Mouse (Mus musculus) hindbrain, embryonic 11.5 days (tissue): ENCODE measurements around the gene Gm49387. TPM values are rescaled to one million over a fixed set of nuclear protein-coding genes. Genes with fewer than 3 reads are reported as not detected.

ENCODE experiments used
- ATAC-seq: fragments of 200-750 bp; cut with Nextera tagmentation; 2 replicates; pipeline ENCODE4 v1.8.0; 2017; ENCODE audit warnings: mild to moderate bottlenecking, moderate TSS enrichment, moderate library complexity; ENCODE audit not compliant: low FRiP score
- DNase-seq: peaks from one replicate; pipeline ENCODE4 v3.0.0-alpha.2; 2015; ENCODE audit warnings: low spot score
- H3K27ac ChIP-seq: fragments of 300-500 bp; sonication (generic); 2 replicates; pipeline ENCODE4 v1.5.1; 2014; ENCODE audit warnings: mild to moderate bottlenecking, low read depth, low read length
- H3K27me3 ChIP-seq: fragments of 300-500 bp; sonication (generic); 2 replicates; pipeline ENCODE4 v1.6.1; 2014; ENCODE audit warnings: mild to moderate bottlenecking, low read length, moderate library complexity, mixed read lengths; ENCODE audit not compliant: control insufficient read depth, insufficient read depth
- H3K36me3 ChIP-seq: fragments of 300-500 bp; sonication (generic); 2 replicates; pipeline ENCODE4 v1.6.1; 2014; ENCODE audit warnings: mild to moderate bottlenecking, low read length, moderate library complexity, mixed read lengths; ENCODE audit not compliant: control insufficient read depth, insufficient read depth
- H3K4me1 ChIP-seq: fragments of 300-500 bp; sonication (generic); replicated peaks from 2 replicates; pipeline ENCODE4 v1.6.1; 2014; ENCODE audit warnings: low read length, mixed read lengths; ENCODE audit not compliant: control insufficient read depth, insufficient read depth
- H3K4me2 ChIP-seq: fragments of 300-500 bp; sonication (generic); replicated peaks from 2 replicates; pipeline ENCODE4 v1.6.1; 2014; ENCODE audit warnings: mild to moderate bottlenecking, low read depth, low read length
- H3K4me3 ChIP-seq: fragments of 300-500 bp; sonication (generic); 2 replicates; pipeline ENCODE4 v1.5.1; 2014; ENCODE audit warnings: low read depth, low read length
- H3K9ac ChIP-seq: fragments of 300-500 bp; sonication (generic); 2 replicates; pipeline ENCODE4 v1.6.1; 2014; ENCODE audit warnings: low read depth, low read length
- H3K9me3 ChIP-seq: fragments of 300-500 bp; sonication (generic); 2 replicates; pipeline ENCODE4 v1.6.1; 2016; ENCODE audit warnings: low read length; ENCODE audit not compliant: control insufficient read depth
- WGBS: fragments of 180-500 bp; shearing (Covaris S2); extraction: QIAGEN DNeasy Blood & Tissue Kit; methylation state at CpG from one replicate; pipeline ENCODE4 v1.1.7; 2014; 5-methylcytosine and 5-hydroxymethylcytosine counted together
- polyA plus RNA-seq: library from polyadenylated mRNA; unstranded; fragments of >200 nt; fragmentation: Nextera tagmentation; extraction: Ambion mirVana; gene quantifications from 2 replicates; pipeline ENCODE4 v1.2.1, GENCODE M21; 2014

Gm49387 gene
- polyA plus RNA-seq, 1 experiment from 2014 or later: 0.42 TPM

DNA sequence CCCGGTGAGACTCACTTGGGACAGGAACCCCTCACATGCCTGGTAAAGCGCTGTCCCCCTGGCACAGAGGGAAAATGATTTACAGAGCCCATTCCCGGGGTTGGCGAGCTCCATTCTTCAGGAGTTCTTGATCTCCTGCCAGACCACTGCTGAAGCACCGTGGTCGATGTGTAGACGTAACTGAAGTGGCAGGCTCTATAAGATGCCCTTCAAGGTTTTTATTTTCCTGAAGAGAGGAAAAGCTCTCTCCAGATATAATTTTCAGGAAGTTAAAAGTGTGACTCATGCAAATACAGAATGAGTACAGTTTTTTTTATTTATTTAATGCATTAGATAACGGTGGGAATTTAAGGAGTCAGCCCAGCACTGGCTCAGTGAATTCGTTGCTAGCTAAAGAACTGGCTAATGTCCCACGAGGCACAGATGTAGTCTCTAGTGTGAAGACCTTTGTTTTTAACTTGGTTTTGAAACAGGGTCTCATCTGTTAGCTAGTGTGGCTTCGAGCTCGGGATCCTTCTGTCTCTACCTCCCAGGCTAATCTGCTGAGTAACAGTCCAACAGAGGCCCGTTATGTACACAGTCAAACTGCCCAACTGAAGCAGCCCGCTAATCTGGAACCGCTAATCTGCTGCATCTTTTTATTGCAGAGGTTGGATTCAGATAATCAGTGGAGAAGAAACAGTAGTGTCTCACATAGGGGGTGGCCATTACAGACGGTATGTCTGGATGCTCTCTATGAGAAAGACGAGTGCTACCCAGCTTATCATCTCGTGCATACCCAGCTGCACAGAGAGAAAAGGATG is 23.6 kb upstream of the Gm49387 start:
- H3K4me1 ChIP-seq: peaks cover 8% of the 10 kb centered on the region
- DNase-seq (no peak), ATAC-seq (no peak)
- no peaks in the 10 kb centered on the region for H3K27me3 ChIP-seq
- no peaks in the 10 kb centered on the region for H3K36me3 ChIP-seq
- H3K9ac ChIP-seq: no peak overlapping the region
- no peak overlapping the region; the same call in 1 of the 2 replicates for H3K27ac ChIP-seq
- H3K4me3 ChIP-seq: no peak overlapping the region
- H3K9me3 ChIP-seq: no peaks in the 10 kb centered on the region
- no peak overlapping the region for H3K4me2 ChIP-seq
- WGBS: 83% methylated on average over 18 of the region's 18 CpGs

- no peak for ATAC-seq
- H3K9ac ChIP-seq: no peak overlapping the region
- H3K4me3 ChIP-seq: no peak overlapping the region
- H3K36me3 ChIP-seq: no peaks in the 10 kb centered on the region
- DNase-seq: no peak
- no peaks in the 10 kb centered on the region for H3K27me3 ChIP-seq
- 89% methylated on average over 13 of the region's 13 CpGs for WGBS
- peak overlapping the region; percentile 95 for H3K27ac ChIP-seq
- peaks cover 8% of the 10 kb centered on the region for H3K4me1 ChIP-seq
- H3K9me3 ChIP-seq: no peaks in the 10 kb centered on the region
- H3K4me2 ChIP-seq: no peak overlapping the region
Measured at GRCm38 (mm10) chr14:31663376-31664099, 22.9 kb upstream of the Gm49387 start.

- peak overlapping the region; percentile 95 for H3K27ac ChIP-seq
- H3K4me3 ChIP-seq: peak overlapping the region; percentile 20; the same call in 1 of the 2 replicates
- ATAC-seq (peak; percentile 65), DNase-seq (peak; percentile 61)
- H3K27me3 ChIP-seq: no peaks in the 10 kb centered on the region
- H3K36me3 ChIP-seq: no peaks in the 10 kb centered on the region
- peak overlapping the region; percentile 56 for H3K4me2 ChIP-seq
- 28% methylated on average over 9 of the region's 9 CpGs for WGBS
- H3K4me1 ChIP-seq: peaks cover 8% of the 10 kb centered on the region
- no peaks in the 10 kb centered on the region for H3K9me3 ChIP-seq
- peak overlapping the region; percentile 62 for H3K9ac ChIP-seq
Measured at GRCm38 (mm10) chr14:31662555-31663211, 22.0 kb upstream of the Gm49387 start.

- peak overlapping the region; percentile 20 for H3K4me3 ChIP-seq
- H3K4me1 ChIP-seq: peaks cover 8% of the 10 kb centered on the region
- no peaks in the 10 kb centered on the region for H3K27me3 ChIP-seq
- H3K36me3 ChIP-seq: no peaks in the 10 kb centered on the region
- peak overlapping the region; percentile 62 for H3K9ac ChIP-seq
- peak overlapping the region; percentile 95 for H3K27ac ChIP-seq
- peak overlapping the region; percentile 56 for H3K4me2 ChIP-seq
- DNase-seq (peak; percentile 82), ATAC-seq (peak; percentile 92)
- 7% methylated on average over 44 of the region's 44 CpGs for WGBS
- H3K9me3 ChIP-seq: no peaks in the 10 kb centered on the region
Measured at GRCm38 (mm10) chr14:31661671-31662554, 21.2 kb upstream of the Gm49387 start.

DNA sequence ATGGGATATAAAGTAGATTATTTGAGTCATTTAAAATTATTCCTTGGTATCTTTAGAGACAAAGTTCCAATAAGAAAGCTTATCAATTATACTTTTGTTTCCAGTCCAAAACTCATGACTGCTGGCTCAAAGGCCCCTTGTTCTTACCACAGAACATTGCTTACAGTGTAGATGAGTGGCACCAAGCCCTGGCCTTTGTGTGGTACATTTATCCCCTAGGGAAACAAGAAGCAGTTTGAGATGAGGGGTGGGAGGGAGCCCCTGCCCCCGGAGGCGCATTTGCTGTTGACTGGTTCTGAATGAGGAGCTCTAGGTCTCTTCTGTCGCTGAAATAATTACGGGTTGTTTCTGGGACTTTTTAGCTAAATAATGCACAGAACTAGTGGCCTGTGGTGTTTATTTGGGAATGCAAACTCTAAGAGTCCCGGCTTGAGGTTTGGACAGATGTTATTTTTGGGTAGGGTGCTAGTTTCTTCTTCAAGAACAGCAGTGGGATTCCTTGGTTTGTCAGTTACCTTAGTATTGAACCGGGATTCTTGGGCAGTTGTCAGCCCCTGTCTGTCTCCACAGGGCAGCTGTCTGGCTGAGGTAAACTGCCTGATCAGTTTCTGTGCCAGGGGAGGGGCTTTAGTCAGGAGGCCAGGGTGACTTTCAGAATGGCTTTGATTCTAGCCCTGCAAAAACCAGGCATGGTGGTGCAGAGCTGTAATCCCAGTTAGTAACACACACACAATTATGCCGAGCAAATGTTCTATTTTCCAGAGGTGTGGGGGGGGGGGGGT is 19.8 kb upstream of the Gm49387 start:
- Histone ChIP-seq H3K36me3 (no peaks in the 10 kb centered on the region), H3K4me1 (peaks cover 8% of the 10 kb centered on the region), H3K4me2 (no peak overlapping the region), H3K9ac (no peak overlapping the region), H3K4me3 (no peak overlapping the region), H3K27me3 (no peaks in the 10 kb centered on the region), H3K27ac (peak overlapping the region; percentile 39; the same call in 1 of the 2 replicates), H3K9me3 (no peaks in the 10 kb centered on the region)
- 76% methylated on average over 7 of the region's 7 CpGs for WGBS
- DNase-seq (no peak), ATAC-seq (no peak)

DNA sequence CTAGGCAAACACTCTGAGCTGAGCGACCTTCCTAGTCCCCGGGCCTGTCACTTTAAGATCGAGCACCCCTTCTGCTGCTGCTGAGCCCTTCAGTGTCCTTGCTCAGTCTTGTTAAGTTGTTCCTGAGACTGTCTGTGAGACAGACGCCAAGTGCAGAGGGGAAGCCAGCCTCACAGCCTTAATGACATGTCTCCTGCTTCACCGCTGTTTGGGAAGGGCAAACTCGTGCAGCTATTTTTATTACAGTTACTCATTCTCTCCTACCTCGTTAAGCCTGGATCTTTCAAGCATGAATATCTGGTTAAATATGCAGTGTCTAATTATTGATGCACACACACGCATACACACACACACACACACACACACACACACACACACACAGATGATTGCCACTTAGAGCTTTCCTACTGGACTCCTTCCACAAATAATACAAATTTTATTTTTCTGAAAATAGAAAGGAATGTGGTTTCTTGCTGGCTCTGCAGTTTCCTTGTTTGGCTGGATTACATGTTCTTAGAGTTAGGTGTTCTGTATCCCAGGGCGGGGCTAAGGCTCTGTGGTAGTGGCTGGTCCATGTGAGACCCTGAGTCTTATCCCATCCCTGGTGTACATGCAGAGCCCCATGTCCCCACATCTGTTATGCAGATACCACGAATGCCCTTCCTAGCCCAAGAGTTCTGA is 19.0 kb upstream of the Gm49387 start:
- 78% methylated on average over 10 of the region's 10 CpGs for WGBS
- H3K4me3 ChIP-seq: no peak overlapping the region
- peaks cover 8% of the 10 kb centered on the region for H3K4me1 ChIP-seq
- DNase-seq (no peak), ATAC-seq (no peak)
- no peaks in the 10 kb centered on the region for H3K9me3 ChIP-seq
- no peaks in the 10 kb centered on the region for H3K27me3 ChIP-seq
- H3K4me2 ChIP-seq: no peak overlapping the region
- H3K36me3 ChIP-seq: no peaks in the 10 kb centered on the region
- no peak overlapping the region for H3K9ac ChIP-seq
- H3K27ac ChIP-seq: no peak overlapping the region

GRCm38 (mm10) chr14:31658126-31658680 is 17.5 kb upstream of the Gm49387 start:
- Histone ChIP-seq H3K4me2 (no peak overlapping the region), H3K9me3 (no peaks in the 10 kb centered on the region), H3K4me1 (peaks cover 6% of the 10 kb centered on the region), H3K27ac (no peak overlapping the region), H3K36me3 (no peaks in the 10 kb centered on the region), H3K4me3 (no peak overlapping the region), H3K27me3 (no peaks in the 10 kb centered on the region), H3K9ac (no peak overlapping the region)
- WGBS: 88% methylated on average over 8 of the region's 8 CpGs
- ATAC-seq: no peak
- DNase-seq: no peak
